Mouse (Mus musculus) heart, adult 11 months (tissue): ENCODE results near the gene Slx4ip.
A peak's percentile ranks its signal among the peaks of the same experiment; 100 is the strongest.

Source experiments
- DNase-seq: peaks from one replicate; pipeline ENCODE4 v3.0.0; 2022

Slx4ip gene

GRCm38 (mm10) chr2:136952238-136952637 is 61.2 kb downstream of the Slx4ip start:
- no peak for DNase-seq

- no peak for DNase-seq
These were observed 64.9 kb downstream of the Slx4ip start for GRCm38 (mm10) chr2:136955726-136956571.

GRCm38 (mm10) chr2:136958697-136959096 is 67.7 kb downstream of the Slx4ip start:
- DNase-seq = no peak

- DNase-seq = peak; percentile 89
These were observed 84.8 kb downstream of the Slx4ip start for GRCm38 (mm10) chr2:136975774-136976173.

GRCm38 (mm10) chr2:136979056-136979772 is 88.2 kb downstream of the Slx4ip start:
- DNase-seq = peak; percentile 36

GRCm38 (mm10) chr2:136981062-136981879 is 90.3 kb downstream of the Slx4ip start:
- no peak for DNase-seq

- no peak for DNase-seq
These were observed 92.9 kb downstream of the Slx4ip start for GRCm38 (mm10) chr2:136983959-136984358.

GRCm38 (mm10) chr2:136985998-136986730 is 95.1 kb downstream of the Slx4ip start:
- DNase-seq = no peak

- DNase-seq = no peak
These were observed 102.1 kb downstream of the Slx4ip start for GRCm38 (mm10) chr2:136993116-136993515.

GRCm38 (mm10) chr2:136997104-136997503 is 106.1 kb downstream of the Slx4ip start:
- DNase-seq = no peak

GRCm38 (mm10) chr2:137002031-137002430 is 111.0 kb downstream of the Slx4ip start:
- no peak for DNase-seq

GRCm38 (mm10) chr2:137006656-137007055 is 115.6 kb downstream of the Slx4ip start:
- DNase-seq = no peak

GRCm38 (mm10) chr2:137011980-137012379 is 121.0 kb downstream of the Slx4ip start:
- DNase-seq = peak; percentile 92

GRCm38 (mm10) chr2:137013151-137013550 is 122.1 kb downstream of the Slx4ip start:
- no peak for DNase-seq

GRCm38 (mm10) chr2:137013811-137014350 is 122.9 kb downstream of the Slx4ip start:
- DNase-seq = peak; percentile 92

- DNase-seq = no peak
These were observed 123.4 kb downstream of the Slx4ip start for GRCm38 (mm10) chr2:137014423-137014822.

GRCm38 (mm10) chr2:137044122-137044521 is 153.1 kb downstream of the Slx4ip start:
- peak; percentile 27 for DNase-seq

- peak; percentile 92 for DNase-seq
These were observed 158.3 kb downstream of the Slx4ip start for GRCm38 (mm10) chr2:137049367-137049766.

GRCm38 (mm10) chr2:137049906-137050305 is 158.9 kb downstream of the Slx4ip start:
- peak; percentile 96 for DNase-seq

GRCm38 (mm10) chr2:137063829-137064228 is 172.8 kb downstream of the Slx4ip start:
- no peak for DNase-seq

GRCm38 (mm10) chr2:137064513-137064912 is 173.5 kb downstream of the Slx4ip start:
- no peak for DNase-seq

GRCm38 (mm10) chr2:137067479-137068110 is 176.6 kb downstream of the Slx4ip start:
- DNase-seq = peak; percentile 98
